Mouse (Mus musculus) limb, embryonic 14.5 days (tissue): ENCODE measurements around the gene Cald1. TPM values are rescaled to one million over a fixed set of nuclear protein-coding genes. Genes with fewer than 3 reads are reported as not detected.

Experiments
- ATAC-seq: fragments of 200-750 bp; cut with Nextera tagmentation; 2 replicates; pipeline ENCODE4 v1.8.0; 2017; ENCODE audit warnings: low read depth, moderate number of reproducible peaks, moderate TSS enrichment; ENCODE audit not compliant: low FRiP score
- DNase-seq: peaks from one replicate; pipeline ENCODE4 v3.0.0-alpha.2; 2015; ENCODE audit warnings: low spot score
- H3K27ac ChIP-seq: fragments of 300-500 bp; sonication (generic); replicated peaks from 2 replicates; pipeline ENCODE4 v1.5.1; 2014; ENCODE audit warnings: low read depth, mild to moderate bottlenecking, low read length, moderate library complexity, mixed read lengths
- H3K27me3 ChIP-seq: fragments of 300-500 bp; sonication (generic); 2 replicates; pipeline ENCODE4 v1.6.1; 2014; ENCODE audit warnings: low read length, mixed read lengths; ENCODE audit not compliant: control insufficient read depth, insufficient read depth
- H3K36me3 ChIP-seq: fragments of 300-500 bp; sonication (generic); 2 replicates; pipeline ENCODE4 v1.6.1; 2014; ENCODE audit warnings: mild to moderate bottlenecking, low read length, moderate library complexity, mixed read lengths; ENCODE audit not compliant: control insufficient read depth, insufficient read depth
- H3K4me1 ChIP-seq: fragments of 300-500 bp; sonication (generic); 2 replicates; pipeline ENCODE4 v1.6.1; 2014; ENCODE audit warnings: antibody characterized with exemption, low read length, mixed read lengths; ENCODE audit not compliant: control insufficient read depth, insufficient read depth
- H3K4me2 ChIP-seq: fragments of 300-500 bp; sonication (generic); replicated peaks from 2 replicates; pipeline ENCODE4 v1.6.1; 2014; ENCODE audit warnings: low read depth, mild to moderate bottlenecking, low read length, moderate library complexity; ENCODE audit not compliant: severe bottlenecking
- H3K4me3 ChIP-seq: fragments of 300-500 bp; sonication (generic); replicated peaks from 2 replicates; pipeline ENCODE4 v1.5.1; 2014; ENCODE audit warnings: low read length
- H3K9ac ChIP-seq: fragments of 300-500 bp; sonication (generic); 2 replicates; pipeline ENCODE4 v1.6.1; 2014; ENCODE audit warnings: mild to moderate bottlenecking, low read depth, low read length, moderate library complexity; ENCODE audit not compliant: severe bottlenecking
- H3K9me3 ChIP-seq: fragments of 300-500 bp; sonication (generic); 2 replicates; pipeline ENCODE4 v1.6.1; 2016; ENCODE audit warnings: low read length; ENCODE audit not compliant: control insufficient read depth
- POLR2A ChIP-seq: fragments of 200-500 bp; IDR thresholded peaks from 2 replicates; pipeline ENCODE4 v1.8.0; 2012; ENCODE audit warnings: inconsistent platforms, mild to moderate bottlenecking, moderate library complexity, borderline replicate concordance; ENCODE audit not compliant: insufficient read depth, insufficient read length; ENCODE audit errors: extremely low read depth
- WGBS: fragments of 180-500 bp; shearing (Covaris S2); extraction: QIAGEN DNeasy Blood & Tissue Kit; methylation state at CpG from one replicate; pipeline ENCODE4 v1.1.7; 2014; 5-methylcytosine and 5-hydroxymethylcytosine counted together
- polyA plus RNA-seq, 2 experiments: library from polyadenylated mRNA; depleted of rRNA in 1 of 2; stranded (reverse) in 1 of 2; unstranded in 1 of 2; fragments of >200 nt; fragmentation: Nextera tagmentation in 1 of 2; extraction: Ambion mirVana in 1 of 2; gene quantifications; 2 replicates each; pipeline versions ENCODE4 v1.2.1 to v1.2.3; 2012 to 2014

Gene Cald1
- polyA plus RNA-seq, 2 experiments, result 127 to 231 TPM

- no peaks in the 10 kb centered on the region for H3K27me3 ChIP-seq
- H3K4me3 ChIP-seq, result no peak overlapping the region
- H3K4me1 ChIP-seq, result peaks cover 10% of the 10 kb centered on the region
- no peak overlapping the region for H3K4me2 ChIP-seq
- 38% methylated on average over 5 of the region's 5 CpGs for WGBS
- DNase-seq (peak; percentile 87), ATAC-seq (peak; percentile 63)
- no peak overlapping the region for H3K9ac ChIP-seq
- TF ChIP-seq POLR2A, result no peak
- H3K36me3 ChIP-seq, result peaks cover 50% of the 10 kb centered on the region
- no peak overlapping the region for H3K27ac ChIP-seq
- no peaks in the 10 kb centered on the region for H3K9me3 ChIP-seq
These were observed 156.1 kb downstream of the Cald1 start for GRCm38 (mm10) chr6:34754448-34754847.

- H3K4me2 ChIP-seq, result no peak overlapping the region
- no peak for DNase-seq
- no peak for ATAC-seq
- no peak overlapping the region for H3K9ac ChIP-seq
- no peak for TF ChIP-seq POLR2A
- no peaks in the 10 kb centered on the region for H3K27me3 ChIP-seq
- peaks cover 78% of the 10 kb centered on the region for H3K36me3 ChIP-seq
- H3K4me1 ChIP-seq, result no peaks in the 10 kb centered on the region
- H3K4me3 ChIP-seq, result no peak overlapping the region
- H3K27ac ChIP-seq, result no peak overlapping the region
- no peaks in the 10 kb centered on the region for H3K9me3 ChIP-seq
- WGBS, result 86% methylated on average over 2 of the region's 2 CpGs
These were observed 160.0 kb downstream of the Cald1 start for GRCm38 (mm10) chr6:34758340-34758739.

GRCm38 (mm10) chr6:34760023-34760422 lies 161.7 kb downstream of the Cald1 start:
- no peaks in the 10 kb centered on the region for H3K27me3 ChIP-seq
- ATAC-seq (no peak), DNase-seq (peak; percentile 78)
- no peak overlapping the region for H3K9ac ChIP-seq
- H3K9me3 ChIP-seq, result no peaks in the 10 kb centered on the region
- H3K4me2 ChIP-seq, result no peak overlapping the region
- WGBS, result 45% methylated on average over 4 of the region's 4 CpGs
- H3K27ac ChIP-seq, result no peak overlapping the region
- H3K36me3 ChIP-seq, result peaks cover 90% of the 10 kb centered on the region
- no peaks in the 10 kb centered on the region for H3K4me1 ChIP-seq
- TF ChIP-seq POLR2A, result no peak
- no peak overlapping the region for H3K4me3 ChIP-seq

GRCm38 (mm10) chr6:34765721-34766120 lies 167.4 kb downstream of the Cald1 start:
- Histone ChIP-seq H3K4me2 (no peak overlapping the region), H3K4me1 (no peaks in the 10 kb centered on the region), H3K9me3 (no peaks in the 10 kb centered on the region), H3K27me3 (no peaks in the 10 kb centered on the region), H3K27ac (no peak overlapping the region), H3K4me3 (no peak overlapping the region), H3K9ac (no peak overlapping the region), H3K36me3 (peaks cover 81% of the 10 kb centered on the region)
- WGBS, result 92% methylated on average over 5 of the region's 5 CpGs
- ATAC-seq, result no peak
- no peak for TF ChIP-seq POLR2A
- DNase-seq, result no peak

GRCm38 (mm10) chr6:34769984-34770383 lies 171.7 kb downstream of the Cald1 start:
- WGBS, result 78% methylated on average over 2 of the region's 2 CpGs
- no peak overlapping the region for H3K4me3 ChIP-seq
- no peaks in the 10 kb centered on the region for H3K4me1 ChIP-seq
- no peak overlapping the region for H3K9ac ChIP-seq
- no peaks in the 10 kb centered on the region for H3K9me3 ChIP-seq
- H3K27ac ChIP-seq, result no peak overlapping the region
- no peak for ATAC-seq
- no peak for DNase-seq
- no peaks in the 10 kb centered on the region for H3K27me3 ChIP-seq
- no peak overlapping the region for H3K4me2 ChIP-seq
- TF ChIP-seq POLR2A, result no peak
- peaks cover 74% of the 10 kb centered on the region for H3K36me3 ChIP-seq

GRCm38 (mm10) chr6:34770491-34770890 lies 172.2 kb downstream of the Cald1 start:
- 79% methylated on average over 6 of the region's 6 CpGs for WGBS
- Histone ChIP-seq H3K4me3 (no peak overlapping the region), H3K9ac (no peak overlapping the region), H3K4me1 (no peaks in the 10 kb centered on the region), H3K27me3 (no peaks in the 10 kb centered on the region), H3K4me2 (no peak overlapping the region), H3K9me3 (no peaks in the 10 kb centered on the region), H3K27ac (no peak overlapping the region), H3K36me3 (peaks cover 69% of the 10 kb centered on the region)
- no peak for DNase-seq
- ATAC-seq, result no peak
- no peak for TF ChIP-seq POLR2A
